Mouse (Mus musculus) ovary, adult 10 weeks (tissue): ENCODE results near the gene Usp19. TPM values are rescaled to one million over a fixed set of nuclear protein-coding genes. Genes with fewer than 3 reads are reported as not detected.

ENCODE experiments used
- polyA plus RNA-seq: library from polyadenylated mRNA; stranded (reverse); fragments of 350-450 nt; fragmentation: Illumina TruSeq; extraction: RNeasy Lipid Tissue Mini Kit (QIAGEN cat#74804); gene quantifications from one replicate; pipeline ENCODE4 v1.2.3, GENCODE M21; 2014

Usp19 gene
- polyA plus RNA-seq = 7.3 TPM

DNA sequence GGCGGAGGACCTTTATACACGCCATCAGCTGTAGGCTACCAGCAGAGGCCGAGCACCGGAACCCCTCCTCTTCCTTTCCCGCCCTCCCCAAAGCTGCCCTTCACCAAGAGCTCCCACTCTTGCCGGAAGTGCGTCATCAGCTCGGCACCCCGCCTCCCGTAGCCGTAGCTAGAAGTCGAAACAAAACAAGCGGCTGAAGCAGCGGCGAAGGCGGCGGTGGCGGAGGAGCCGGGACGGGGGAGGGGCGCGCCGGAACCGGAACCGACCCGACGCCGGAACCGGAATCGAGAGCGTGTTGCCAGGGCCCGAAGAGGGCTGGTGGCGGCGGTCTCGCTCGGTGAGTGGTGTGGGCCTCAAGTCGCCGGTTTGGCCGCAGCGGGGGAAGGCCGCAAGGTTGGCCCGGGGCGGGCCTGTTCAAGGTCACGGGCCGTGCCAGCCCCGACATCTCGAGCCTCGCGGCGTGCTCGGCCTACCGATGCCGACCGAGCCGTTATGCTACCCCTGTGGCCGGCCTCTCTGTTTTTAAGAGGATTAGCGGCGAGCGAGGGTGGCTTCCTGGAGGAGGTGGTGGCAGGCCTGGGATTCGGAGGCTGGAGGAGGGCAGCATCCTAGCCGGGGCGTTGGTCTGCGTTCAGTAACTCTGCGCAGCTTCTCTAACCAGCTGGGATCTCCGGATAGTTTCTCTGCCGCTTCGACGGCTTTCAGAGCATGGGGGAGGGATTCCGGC lies at the start of gene Usp19:
Gene Usp19 (plus strand): TSS at position 44 of the 727 bp plus-strand sequence.

DNA sequence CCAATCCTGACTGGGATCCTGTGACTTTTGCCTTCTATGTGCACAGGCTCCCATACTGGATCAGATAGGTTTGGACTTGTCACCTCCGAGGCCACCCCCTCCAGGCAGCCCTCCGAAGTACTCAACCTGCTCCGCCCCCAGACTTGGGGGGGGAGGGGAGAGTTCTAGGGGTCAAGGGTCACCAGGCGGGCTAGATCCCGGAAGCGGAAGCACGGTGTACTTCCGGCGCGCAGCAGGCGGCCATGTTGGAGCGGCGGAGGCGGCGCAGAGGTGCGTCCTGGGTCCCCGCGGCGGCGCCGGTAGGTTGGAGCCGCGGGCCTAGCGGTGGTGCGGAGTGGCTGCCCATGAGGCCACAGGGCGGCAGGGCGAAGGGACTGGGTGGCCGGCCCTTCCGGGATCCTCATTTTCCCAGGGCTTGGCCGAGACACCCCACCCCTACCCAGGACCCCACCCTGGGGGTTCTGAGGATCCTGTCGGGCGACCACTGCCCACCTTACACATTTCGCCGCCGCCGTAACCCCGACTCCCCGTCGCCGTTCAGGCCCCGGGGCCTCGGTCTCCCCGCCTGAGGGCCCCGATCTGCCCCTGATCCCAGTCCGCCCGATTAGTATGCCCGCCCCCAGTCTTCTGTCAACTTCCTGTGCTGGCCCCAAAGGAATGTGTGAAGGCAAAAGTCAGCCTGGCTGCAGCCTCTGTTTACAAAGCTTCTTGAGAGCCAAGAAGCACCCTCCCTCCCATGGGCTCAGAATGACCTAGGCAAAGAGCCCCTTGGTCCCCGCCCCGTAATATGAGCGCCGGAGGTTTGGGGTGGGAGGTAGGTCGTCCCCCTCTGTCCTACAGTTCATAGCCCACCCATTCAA lies 29.9 kb upstream of the Usp19 start, which contains the start of gene Ccdc71:
Gene Ccdc71 (plus strand): TSS at position 209 of the 860 bp plus-strand sequence.

DNA sequence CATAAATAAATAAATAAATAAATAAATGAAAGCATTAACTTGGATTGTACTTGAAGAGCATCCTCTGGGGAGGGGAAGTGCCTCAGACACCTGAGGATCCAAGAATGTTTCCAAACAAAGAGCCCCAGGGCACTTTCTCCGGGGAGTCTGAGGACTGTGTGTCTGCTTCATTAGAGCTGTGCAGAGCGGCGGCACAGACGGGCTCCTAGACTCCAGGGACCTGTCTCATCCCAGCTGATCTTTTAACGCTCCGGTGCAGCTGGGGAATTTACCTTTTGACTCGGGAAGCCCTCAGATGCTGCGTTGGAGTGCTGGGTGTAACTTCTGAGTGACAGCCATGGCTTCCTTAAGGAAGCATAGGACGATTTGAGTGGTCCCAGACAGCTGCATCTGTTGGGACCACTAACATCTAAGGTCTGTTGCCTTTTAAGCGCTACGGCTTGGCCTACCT lies 29.2 kb upstream of the Usp19 start, which contains the start of gene Klhdc8b:
Gene Klhdc8b (minus strand): TSS at position 401 of the 451 bp plus-strand sequence.

DNA sequence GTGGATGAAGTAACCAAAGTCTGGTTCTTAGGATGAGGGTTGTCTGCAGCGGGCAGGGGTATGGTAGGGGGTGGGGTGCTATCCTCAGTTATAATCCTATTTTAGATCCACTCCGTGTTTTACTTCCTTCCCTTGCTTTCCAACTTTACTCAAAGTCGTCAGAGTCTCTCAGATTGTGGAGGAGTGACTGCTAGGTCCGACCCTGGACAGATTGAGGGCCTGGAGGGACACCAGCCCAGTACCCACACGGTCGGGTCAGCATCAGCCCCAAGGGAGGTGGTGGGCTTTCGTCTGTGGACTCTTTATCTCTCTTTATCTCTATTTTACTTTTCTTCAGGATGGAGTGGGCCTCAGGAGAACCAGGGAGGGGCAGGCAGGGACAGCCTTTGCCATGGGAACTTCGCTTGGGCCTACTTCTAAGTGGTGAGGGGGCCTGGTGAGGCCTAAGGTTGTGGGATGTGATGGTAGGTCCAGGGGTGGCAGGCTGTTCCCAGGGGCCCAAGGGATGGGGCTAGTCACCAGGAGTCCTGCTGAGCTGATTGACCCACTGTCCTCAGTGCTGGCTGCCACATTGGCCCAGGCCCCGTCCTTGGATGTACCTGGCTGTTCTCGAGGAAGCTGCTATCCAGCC lies 10.6 kb upstream of the Usp19 start, which contains the start of gene Lamb2:
Gene Lamb2 (plus strand): TSS at position 16 of the 631 bp plus-strand sequence.

DNA sequence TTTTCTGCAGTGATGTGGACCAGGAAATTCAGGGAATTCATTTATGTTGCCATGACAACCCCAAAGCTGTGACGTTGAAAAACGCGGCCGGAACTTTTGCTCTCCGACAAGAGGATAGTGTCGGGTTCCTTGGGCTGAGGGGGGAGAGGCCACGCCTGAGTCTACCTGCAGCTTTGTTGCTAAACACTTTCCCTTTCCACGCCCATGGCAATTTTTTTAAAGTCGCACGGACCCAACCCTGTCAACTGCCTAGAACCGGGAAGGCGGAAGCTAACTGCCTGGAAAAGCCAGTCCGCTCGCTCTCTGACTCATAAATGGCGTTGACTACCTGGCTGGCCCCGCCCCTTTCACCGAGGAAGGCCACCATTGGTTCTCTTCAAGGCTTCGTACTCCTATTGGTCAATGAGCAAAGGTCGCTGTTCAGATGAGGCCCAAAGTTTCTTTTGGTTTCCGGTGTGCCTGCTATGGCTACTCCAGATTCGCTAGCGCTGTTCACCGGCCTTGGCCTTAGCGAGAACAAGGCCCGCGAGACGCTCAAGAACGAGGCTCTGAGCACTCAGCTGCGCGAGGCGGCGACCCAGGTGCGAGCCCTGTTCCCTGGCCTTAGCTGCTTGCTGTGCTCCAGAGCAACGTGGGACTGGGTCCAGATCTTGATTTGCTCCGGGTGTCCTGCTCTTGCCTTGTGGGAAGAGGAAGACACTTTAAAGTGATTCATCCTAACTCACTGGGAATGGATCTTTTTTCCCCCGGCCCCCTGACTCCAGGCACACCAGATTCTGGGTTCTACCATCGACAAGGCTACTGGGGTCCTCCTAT lies 17.4 kb downstream of the Usp19 start, which contains the start of gene Qars:
Gene Qars (plus strand): TSS at position 88 of the 816 bp plus-strand sequence.

DNA sequence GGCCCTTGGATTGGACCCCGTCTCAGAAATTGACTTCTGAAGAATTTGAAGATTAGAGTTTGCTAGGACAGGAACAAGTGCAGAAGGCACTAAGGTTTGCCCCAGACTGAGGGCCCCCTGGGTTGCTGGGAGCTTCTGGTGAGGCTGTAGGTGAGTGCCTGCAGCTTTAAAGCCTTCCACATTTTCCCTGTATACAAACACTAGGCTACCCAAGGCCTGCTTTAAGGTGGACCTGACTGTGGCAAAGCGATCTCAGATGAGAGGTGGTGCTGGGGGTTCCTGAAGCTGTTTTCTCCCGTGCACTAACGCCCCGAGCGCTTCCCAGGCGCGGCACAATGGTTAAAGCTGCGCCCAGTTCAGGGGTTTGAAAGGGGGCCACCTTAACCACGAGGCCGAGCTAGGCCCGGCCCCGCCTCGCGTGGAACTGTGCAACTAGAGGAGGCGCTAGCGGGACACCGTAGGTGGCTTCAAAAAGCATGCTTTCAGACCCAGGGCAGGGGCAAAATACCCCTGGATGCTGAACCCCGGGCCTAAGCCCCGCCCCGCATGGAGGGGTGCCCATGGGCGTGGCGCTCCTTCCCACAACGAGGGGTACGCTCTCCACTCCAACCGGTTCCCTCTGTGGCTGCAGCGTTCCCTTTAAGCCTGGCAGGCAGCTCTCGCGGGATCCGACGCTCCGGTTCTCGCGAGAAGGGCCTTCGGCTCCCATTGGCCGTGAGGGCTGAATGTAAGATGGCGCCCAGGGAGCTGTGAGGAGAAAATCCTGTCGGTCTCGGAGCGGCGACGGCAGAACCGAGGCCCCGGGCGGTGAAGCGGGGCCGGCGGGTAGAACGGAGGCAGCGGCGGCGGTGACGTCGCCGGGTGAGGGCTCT lies 26.2 kb downstream of the Usp19 start, which contains the start of gene Qrich1:
Gene Qrich1 (plus strand): TSS at position 427 of the 872 bp plus-strand sequence.

Other genes with a start within 250 kb of the Usp19 start
- 136 TPM for gene Dag1, start 226.6 kb upstream of the Usp19 start, polyA plus RNA-seq
- 21.4 TPM for gene Nicn1, start 200.2 kb upstream of the Usp19 start, polyA plus RNA-seq
- 0.88 TPM for gene Amt, start 193.7 kb upstream of the Usp19 start, polyA plus RNA-seq
- gene Rhoa, start 184.5 kb upstream of the Usp19 start, polyA plus RNA-seq = 612 TPM
- 5.5 TPM for gene Tcta, start 184.4 kb upstream of the Usp19 start, polyA plus RNA-seq
- 8.7 TPM for gene Gpx1, start 151.7 kb upstream of the Usp19 start, polyA plus RNA-seq
- gene Usp4, start 142.7 kb upstream of the Usp19 start, polyA plus RNA-seq = 50.8 TPM
- gene 1700102P08Rik, start 97.8 kb upstream of the Usp19 start, polyA plus RNA-seq = 0.91 TPM
- gene Ccdc36, start 62.1 kb upstream of the Usp19 start, polyA plus RNA-seq = 0.20 TPM
- gene BC048562, start 54.1 kb upstream of the Usp19 start, polyA plus RNA-seq = not detected
- 4.3 TPM for gene Ccdc71, start 30.1 kb upstream of the Usp19 start, polyA plus RNA-seq
- 0.66 TPM for gene Klhdc8b, start 29.0 kb upstream of the Usp19 start, polyA plus RNA-seq
- 5.2 TPM for gene Lamb2, start 10.9 kb upstream of the Usp19 start, polyA plus RNA-seq
- 93.6 TPM for gene Qars, start 17.1 kb downstream of the Usp19 start, polyA plus RNA-seq
- 63.5 TPM for gene Qrich1, start 26.2 kb downstream of the Usp19 start, polyA plus RNA-seq
- gene Impdh2, start 69.7 kb downstream of the Usp19 start, polyA plus RNA-seq = 52.1 TPM
- 1.8 TPM for gene Ndufaf3, start 76.8 kb downstream of the Usp19 start, polyA plus RNA-seq
- gene Dalrd3, start 79.3 kb downstream of the Usp19 start, polyA plus RNA-seq = 1.1 TPM
- 4.0 TPM for gene Wdr6, start 88.1 kb downstream of the Usp19 start, polyA plus RNA-seq
- 0.26 TPM for gene P4htm, start 107.1 kb downstream of the Usp19 start, polyA plus RNA-seq
- gene Arih2, start 158.8 kb downstream of the Usp19 start, polyA plus RNA-seq = 45.3 TPM
- gene Slc25a20, start 171.5 kb downstream of the Usp19 start, polyA plus RNA-seq = 50.5 TPM
- gene Prkar2a, start 198.7 kb downstream of the Usp19 start, polyA plus RNA-seq = 121 TPM